Mouse (Mus musculus): ENCODE data around the gene Smoc1. TPM values are rescaled to one million over a fixed set of nuclear protein-coding genes. Genes with fewer than 3 reads are reported as not detected.

Smoc1 gene
- polyA plus RNA-seq, 1 experiment from 2014 or later, result 1.5 TPM

- no peak for ATAC-seq (replicated peaks; ENCODE audit: insufficient number of reproducible peaks, low FRiP score, low TSS enrichment)
- WGBS (ENCODE audit: insufficient replicate concordance), result 44% methylated on average over 2 of the region's 2 CpGs
- Histone ChIP-seq H3K4me2 (no peak overlapping the region), H3K9ac (ENCODE audit: low read depth, low read length) (no peak overlapping the region), H3K9me3 (replicated peaks; ENCODE audit: control insufficient read depth, low read length) (no peaks in the 10 kb centered on the region), H3K4me1 (ENCODE audit: control insufficient read depth, insufficient read depth, low read length) (peaks cover 9% of the 10 kb centered on the region; the same call in 1 of the 2 replicates), H3K27ac (ENCODE audit: low read depth, low read length) (no peak overlapping the region), H3K27me3 (ENCODE audit: control insufficient read depth, insufficient read depth, low read length) (no peaks in the 10 kb centered on the region), H3K4me3 (ENCODE audit: low read depth, low read length) (no peak overlapping the region), H3K36me3 (ENCODE audit: control insufficient read depth, insufficient read depth, low read length) (no peaks in the 10 kb centered on the region)
Measured at GRCm38 (mm10) chr12:81055811-81056210, 29.2 kb downstream of the Smoc1 start.

- H3K27me3 ChIP-seq (ENCODE audit: control insufficient read depth, insufficient read depth, low read length), result no peaks in the 10 kb centered on the region
- H3K27ac ChIP-seq (ENCODE audit: low read depth, low read length), result no peak overlapping the region
- H3K4me3 ChIP-seq (ENCODE audit: low read depth, low read length), result no peak overlapping the region
- no peak overlapping the region for H3K4me2 ChIP-seq
- H3K9ac ChIP-seq (ENCODE audit: low read depth, low read length), result no peak overlapping the region
- no peak for ATAC-seq (replicated peaks; ENCODE audit: insufficient number of reproducible peaks, low FRiP score, low TSS enrichment)
- 69% methylated on average over 4 of the region's 4 CpGs for WGBS (ENCODE audit: insufficient replicate concordance)
- H3K36me3 ChIP-seq (ENCODE audit: control insufficient read depth, insufficient read depth, low read length), result no peaks in the 10 kb centered on the region
- peaks cover 9% of the 10 kb centered on the region; the same call in 1 of the 2 replicates for H3K4me1 ChIP-seq (ENCODE audit: control insufficient read depth, insufficient read depth, low read length)
- no peaks in the 10 kb centered on the region for H3K9me3 ChIP-seq (replicated peaks; ENCODE audit: control insufficient read depth, low read length)
Measured at GRCm38 (mm10) chr12:81057619-81058018, 31.0 kb downstream of the Smoc1 start.

- WGBS (ENCODE audit: insufficient replicate concordance), result 92% methylated on average over 3 of the region's 3 CpGs
- Histone ChIP-seq H3K27ac (ENCODE audit: low read depth, low read length) (no peak overlapping the region), H3K9me3 (replicated peaks; ENCODE audit: control insufficient read depth, low read length) (no peaks in the 10 kb centered on the region), H3K4me3 (ENCODE audit: low read depth, low read length) (no peak overlapping the region), H3K4me1 (ENCODE audit: control insufficient read depth, insufficient read depth, low read length) (peaks cover 9% of the 10 kb centered on the region; the same call in 1 of the 2 replicates), H3K27me3 (ENCODE audit: control insufficient read depth, insufficient read depth, low read length) (no peaks in the 10 kb centered on the region), H3K9ac (ENCODE audit: low read depth, low read length) (no peak overlapping the region), H3K36me3 (ENCODE audit: control insufficient read depth, insufficient read depth, low read length) (no peaks in the 10 kb centered on the region), H3K4me2 (no peak overlapping the region)
- no peak for ATAC-seq (replicated peaks; ENCODE audit: insufficient number of reproducible peaks, low FRiP score, low TSS enrichment)
Measured at GRCm38 (mm10) chr12:81058561-81058960, 32.0 kb downstream of the Smoc1 start.

GRCm38 (mm10) chr12:81061831-81062361 is 35.3 kb downstream of the Smoc1 start:
- WGBS (ENCODE audit: insufficient replicate concordance), result 70% methylated on average over 6 of the region's 6 CpGs
- no peaks in the 10 kb centered on the region for H3K36me3 ChIP-seq (ENCODE audit: control insufficient read depth, insufficient read depth, low read length)

GRCm38 (mm10) chr12:81063336-81063955 is 36.8 kb downstream of the Smoc1 start:
- H3K4me3 ChIP-seq (ENCODE audit: low read depth, low read length), result no peak overlapping the region
- H3K4me2 ChIP-seq, result no peak overlapping the region
- WGBS (ENCODE audit: insufficient replicate concordance), result 75% methylated on average over 6 of the region's 6 CpGs
- no peak for ATAC-seq (replicated peaks; ENCODE audit: insufficient number of reproducible peaks, low FRiP score, low TSS enrichment)
- no peaks in the 10 kb centered on the region for H3K36me3 ChIP-seq (ENCODE audit: control insufficient read depth, insufficient read depth, low read length)
- no peak overlapping the region for H3K9ac ChIP-seq (ENCODE audit: low read depth, low read length)
- no peaks in the 10 kb centered on the region for H3K27me3 ChIP-seq (ENCODE audit: control insufficient read depth, insufficient read depth, low read length)
- no peaks in the 10 kb centered on the region for H3K9me3 ChIP-seq (replicated peaks; ENCODE audit: control insufficient read depth, low read length)
- no peaks in the 10 kb centered on the region for H3K4me1 ChIP-seq (ENCODE audit: control insufficient read depth, insufficient read depth, low read length)
- H3K27ac ChIP-seq (ENCODE audit: low read depth, low read length), result no peak overlapping the region

More at GRCm38 (mm10) chr12:81061831-81062361, 35.3 kb downstream of the Smoc1 start:
- Histone ChIP-seq H3K4me1 (ENCODE audit: control insufficient read depth, insufficient read depth, low read length) (no peaks in the 10 kb centered on the region), H3K9ac (ENCODE audit: low read depth, low read length) (no peak overlapping the region), H3K4me3 (ENCODE audit: low read depth, low read length) (no peak overlapping the region), H3K9me3 (replicated peaks; ENCODE audit: control insufficient read depth, low read length) (no peaks in the 10 kb centered on the region), H3K27ac (ENCODE audit: low read depth, low read length) (no peak overlapping the region), H3K4me2 (no peak overlapping the region), H3K27me3 (ENCODE audit: control insufficient read depth, insufficient read depth, low read length) (no peaks in the 10 kb centered on the region)
- ATAC-seq (replicated peaks; ENCODE audit: insufficient number of reproducible peaks, low FRiP score, low TSS enrichment), result no peak

GRCm38 (mm10) chr12:81074139-81074538 is 47.5 kb downstream of the Smoc1 start:
- Histone ChIP-seq H3K9ac (ENCODE audit: low read depth, low read length) (no peak overlapping the region), H3K27ac (ENCODE audit: low read depth, low read length) (no peak overlapping the region), H3K9me3 (replicated peaks; ENCODE audit: control insufficient read depth, low read length) (no peaks in the 10 kb centered on the region; the same call in 1 of the 2 replicates), H3K4me3 (ENCODE audit: low read depth, low read length) (no peak overlapping the region), H3K36me3 (ENCODE audit: control insufficient read depth, insufficient read depth, low read length) (no peaks in the 10 kb centered on the region), H3K4me1 (ENCODE audit: control insufficient read depth, insufficient read depth, low read length) (no peaks in the 10 kb centered on the region), H3K27me3 (ENCODE audit: control insufficient read depth, insufficient read depth, low read length) (no peaks in the 10 kb centered on the region), H3K4me2 (no peak overlapping the region)
- no peak for ATAC-seq (replicated peaks; ENCODE audit: insufficient number of reproducible peaks, low FRiP score, low TSS enrichment)
- whole genome bisulfite sequencing (ENCODE audit: insufficient replicate concordance), result 87% methylated on average over 2 of the region's 2 CpGs

- Histone ChIP-seq H3K27ac (ENCODE audit: low read depth, low read length) (no peak overlapping the region), H3K9ac (ENCODE audit: low read depth, low read length) (no peak overlapping the region), H3K4me3 (ENCODE audit: low read depth, low read length) (no peak overlapping the region), H3K36me3 (ENCODE audit: control insufficient read depth, insufficient read depth, low read length) (no peaks in the 10 kb centered on the region), H3K27me3 (ENCODE audit: control insufficient read depth, insufficient read depth, low read length) (no peaks in the 10 kb centered on the region), H3K4me1 (ENCODE audit: control insufficient read depth, insufficient read depth, low read length) (no peaks in the 10 kb centered on the region), H3K4me2 (no peak overlapping the region), H3K9me3 (replicated peaks; ENCODE audit: control insufficient read depth, low read length) (no peaks in the 10 kb centered on the region; the same call in 1 of the 2 replicates)
- ATAC-seq (replicated peaks; ENCODE audit: insufficient number of reproducible peaks, low FRiP score, low TSS enrichment), result no peak
- WGBS (ENCODE audit: insufficient replicate concordance), result 53% methylated on average over 3 of the region's 3 CpGs
Measured at GRCm38 (mm10) chr12:81074941-81075340, 48.3 kb downstream of the Smoc1 start.

- H3K36me3 ChIP-seq (ENCODE audit: control insufficient read depth, insufficient read depth, low read length), result no peaks in the 10 kb centered on the region
- H3K27ac ChIP-seq (ENCODE audit: low read depth, low read length), result no peak overlapping the region
- H3K4me1 ChIP-seq (ENCODE audit: control insufficient read depth, insufficient read depth, low read length), result no peaks in the 10 kb centered on the region
- no peak for ATAC-seq (replicated peaks; ENCODE audit: insufficient number of reproducible peaks, low FRiP score, low TSS enrichment)
- H3K4me3 ChIP-seq (ENCODE audit: low read depth, low read length), result no peak overlapping the region
- H3K4me2 ChIP-seq, result no peak overlapping the region
- no peaks in the 10 kb centered on the region; the same call in 1 of the 2 replicates for H3K9me3 ChIP-seq (replicated peaks; ENCODE audit: control insufficient read depth, low read length)
- 71% methylated on average over 2 of the region's 2 CpGs for WGBS (ENCODE audit: insufficient replicate concordance)
- H3K27me3 ChIP-seq (ENCODE audit: control insufficient read depth, insufficient read depth, low read length), result no peaks in the 10 kb centered on the region
- H3K9ac ChIP-seq (ENCODE audit: low read depth, low read length), result no peak overlapping the region
Measured at GRCm38 (mm10) chr12:81077953-81078646, 51.5 kb downstream of the Smoc1 start.
